Mouse (Mus musculus) liver, embryonic 11.5 days (tissue): ENCODE results near the gene Cnbp. TPM values are rescaled to one million over a fixed set of nuclear protein-coding genes. Genes with fewer than 3 reads are reported as not detected.

ENCODE experiments used
- ATAC-seq: fragments of 200-750 bp; cut with Nextera tagmentation; replicated peaks from 2 replicates; pipeline ENCODE4 v1.8.0; 2017; ENCODE audit warnings: moderate number of reproducible peaks, mild to moderate bottlenecking, moderate TSS enrichment, moderate library complexity; ENCODE audit not compliant: low FRiP score
- DNase-seq: peaks from one replicate; pipeline ENCODE4 v3.0.0-alpha.2; 2017; ENCODE audit warnings: low spot score
- H3K27ac ChIP-seq: fragments of 300-500 bp; sonication (generic); 2 replicates; pipeline ENCODE4 v1.5.1; 2014; ENCODE audit warnings: mild to moderate bottlenecking, low read depth, low read length, control low read depth
- H3K27me3 ChIP-seq: fragments of 300-500 bp; sonication (generic); replicated peaks from 2 replicates; pipeline ENCODE4 v1.6.1; 2014; ENCODE audit warnings: low read length, mixed read lengths; ENCODE audit not compliant: control insufficient read depth, insufficient read depth
- H3K36me3 ChIP-seq: fragments of 300-500 bp; sonication (generic); 2 replicates; pipeline ENCODE4 v1.6.1; 2014; ENCODE audit warnings: mild to moderate bottlenecking, low read length, moderate library complexity, mixed read lengths; ENCODE audit not compliant: control insufficient read depth, insufficient read depth
- H3K4me1 ChIP-seq: fragments of 300-500 bp; sonication (generic); replicated peaks from 2 replicates; pipeline ENCODE4 v1.6.1; 2014; ENCODE audit warnings: low read length, mixed read lengths; ENCODE audit not compliant: control insufficient read depth, insufficient read depth
- H3K4me2 ChIP-seq: fragments of 300-500 bp; sonication (generic); 2 replicates; pipeline ENCODE4 v1.6.1; 2014; ENCODE audit warnings: mild to moderate bottlenecking, control low read depth, moderate library complexity
- H3K4me3 ChIP-seq: fragments of 300-500 bp; sonication (generic); 2 replicates; pipeline ENCODE4 v1.5.1; 2014; ENCODE audit warnings: low read depth, low read length, control low read depth
- H3K9ac ChIP-seq: fragments of 300-500 bp; sonication (generic); 2 replicates; pipeline ENCODE4 v1.6.1; 2014; ENCODE audit warnings: low read depth, low read length, control low read depth
- H3K9me3 ChIP-seq: fragments of 300-500 bp; sonication (generic); 2 replicates; pipeline ENCODE4 v1.6.1; 2016; ENCODE audit warnings: low read length, inconsistent platforms, mixed read lengths; ENCODE audit not compliant: control insufficient read depth
- WGBS: fragments of 180-500 bp; shearing (Covaris S2); extraction: QIAGEN DNeasy Blood & Tissue Kit; methylation state at CpG from one replicate; pipeline ENCODE4 v1.1.7; 2014; 5-methylcytosine and 5-hydroxymethylcytosine counted together
- polyA plus RNA-seq: library from polyadenylated mRNA; unstranded; fragments of >200 nt; fragmentation: Nextera tagmentation; extraction: Ambion mirVana; gene quantifications from 2 replicates; pipeline ENCODE4 v1.2.1, GENCODE M21; 2014

Cnbp gene
- polyA plus RNA-seq, 1 experiment from 2014 or later: 1,371 TPM

GRCm38 (mm10) chr6:87796251-87796880 lies 54.5 kb downstream of the Cnbp start:
- Histone ChIP-seq H3K36me3 (peaks cover 13% of the 10 kb centered on the region), H3K9ac (peak overlapping the region; percentile 21; the same call in 1 of the 2 replicates), H3K27me3 (no peaks in the 10 kb centered on the region), H3K4me3 (no peak overlapping the region), H3K9me3 (no peaks in the 10 kb centered on the region), H3K4me2 (0 out of 2 replicates have a peak overlapping the region, but pooled peaks have one; percentile 7), H3K4me1 (peaks cover 33% of the 10 kb centered on the region), H3K27ac (peak overlapping the region; percentile 57)
- DNase-seq: no peak
- WGBS: 86% methylated on average over 6 of the region's 6 CpGs
- peak; percentile 81 for ATAC-seq

GRCm38 (mm10) chr6:87795385-87796150 lies 55.3 kb downstream of the Cnbp start:
- H3K4me2 ChIP-seq: no peak overlapping the region
- no peak for DNase-seq
- no peaks in the 10 kb centered on the region for H3K27me3 ChIP-seq
- peaks cover 41% of the 10 kb centered on the region for H3K4me1 ChIP-seq
- H3K9me3 ChIP-seq: no peaks in the 10 kb centered on the region
- H3K27ac ChIP-seq: no peak overlapping the region; the same call in 1 of the 2 replicates
- peaks cover 17% of the 10 kb centered on the region for H3K36me3 ChIP-seq
- H3K9ac ChIP-seq: no peak overlapping the region
- 76% methylated on average over 6 of the region's 6 CpGs for WGBS
- 0 out of 2 replicates have a peak, but pooled peaks have one; percentile 0 for ATAC-seq
- no peak overlapping the region for H3K4me3 ChIP-seq

GRCm38 (mm10) chr6:87793821-87794510 lies 56.9 kb downstream of the Cnbp start:
- ATAC-seq (no peak), DNase-seq (no peak)
- no peak overlapping the region for H3K4me3 ChIP-seq
- no peak overlapping the region for H3K27ac ChIP-seq
- WGBS: 93% methylated on average over 10 of the region's 10 CpGs
- H3K36me3 ChIP-seq: peaks cover 17% of the 10 kb centered on the region
- no peak overlapping the region for H3K4me2 ChIP-seq
- H3K9me3 ChIP-seq: no peaks in the 10 kb centered on the region
- H3K27me3 ChIP-seq: no peaks in the 10 kb centered on the region
- peaks cover 56% of the 10 kb centered on the region for H3K4me1 ChIP-seq
- H3K9ac ChIP-seq: no peak overlapping the region

Other genes starting within 250 kb of the Cnbp start
- 22.5 and 25.2 TPM in 2 replicates for gene Aplf, start 178.9 kb downstream of the Cnbp start, polyA plus RNA-seq
- gene Efcc1, start 120.2 kb downstream of the Cnbp start, polyA plus RNA-seq: 0.45 and 0.57 TPM in 2 replicates
- 37.2 and 37.3 TPM in 2 replicates for gene Gp9, start 73.0 kb downstream of the Cnbp start, polyA plus RNA-seq
- 20.4 and 21.4 TPM in 2 replicates for gene Rab43, start 38.9 kb downstream of the Cnbp start, polyA plus RNA-seq
- gene Gm45140, start 15.3 kb downstream of the Cnbp start, polyA plus RNA-seq: 5.6 and 7.8 TPM in 2 replicates
- gene Isy1, start 12.3 kb downstream of the Cnbp start, polyA plus RNA-seq: 84.8 and 89.0 TPM in 2 replicates
- 116 and 130 TPM in 2 replicates for gene Copg1, start 36.7 kb upstream of the Cnbp start, polyA plus RNA-seq
- gene Hmces, start 62.8 kb upstream of the Cnbp start, polyA plus RNA-seq: 41.7 and 42.7 TPM in 2 replicates
- 16.8 and 21.2 TPM in 2 replicates for gene H1fx, start 130.5 kb upstream of the Cnbp start, polyA plus RNA-seq
- gene Rab7, start 194.2 kb upstream of the Cnbp start, polyA plus RNA-seq: 221 and 230 TPM in 2 replicates
- gene Rpn1, start 233.4 kb upstream of the Cnbp start, polyA plus RNA-seq: 384 and 414 TPM in 2 replicates